Mouse (Mus musculus): ENCODE measurements around the gene Tgfbr3. TPM values are rescaled to one million over a fixed set of nuclear protein-coding genes. Genes with fewer than 3 reads are reported as not detected.
"Not testable (repeated sequence)": the region's sequence is repeated elsewhere in the genome, so short reads cannot be mapped to it uniquely, and the experiment has no call there.

Gene Tgfbr3
- polyA plus RNA-seq, 1 experiment from 2014 or later: 1.3 TPM

DNA sequence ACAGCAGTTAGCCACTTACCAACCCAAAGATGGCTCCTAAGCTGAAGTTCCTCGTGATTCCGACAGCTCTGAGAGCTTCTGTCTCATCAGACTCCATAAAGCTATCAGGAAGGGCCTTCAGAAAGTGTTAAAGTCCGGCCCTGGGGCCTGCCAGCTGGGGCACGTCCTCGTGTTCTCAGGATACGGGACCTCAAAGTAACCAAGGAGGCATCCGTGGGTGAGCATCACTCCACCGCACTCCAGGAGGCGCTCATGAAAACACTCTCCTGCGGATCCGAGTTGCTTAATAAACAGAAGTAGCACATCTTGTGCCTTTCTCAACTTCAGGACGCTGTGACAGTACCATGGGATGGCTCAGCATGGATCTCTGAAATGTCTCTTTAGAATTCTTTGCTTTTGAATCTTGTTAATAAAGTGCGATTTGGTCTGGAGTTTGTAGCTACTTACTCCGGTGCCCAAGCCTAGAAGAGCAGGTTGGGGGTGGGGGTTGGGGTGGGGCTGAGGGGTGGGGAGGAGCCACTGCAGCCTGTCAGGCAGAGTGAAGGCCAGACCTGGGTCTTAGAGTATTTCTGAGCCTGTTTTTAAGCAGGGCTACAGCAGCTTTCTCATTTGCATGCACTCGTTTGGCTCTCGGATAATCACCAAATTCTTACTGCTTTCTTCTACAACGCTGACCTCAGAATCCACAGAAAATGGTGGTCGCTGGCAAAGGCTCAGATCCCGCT lies 38.7 kb downstream of the Tgfbr3 start:
- H3K36me3 ChIP-seq (ENCODE audit: poor library complexity, severe bottlenecking): no peaks in the 10 kb centered on the region
- H3K4me3 ChIP-seq: no peak overlapping the region
- 10% methylated on average over 19 of the region's 19 CpGs for WGBS
- H3K9ac ChIP-seq: no peak overlapping the region
- no peak for ATAC-seq
- H3K27ac ChIP-seq: no peak overlapping the region
- peak overlapping the region; percentile 14 for H3K4me2 ChIP-seq
- peaks cover 26% of the 10 kb centered on the region for H3K4me1 ChIP-seq
- peaks cover 12% of the 10 kb centered on the region for H3K9me3 ChIP-seq (replicated peaks)
- H3K27me3 ChIP-seq: peaks cover 82% of the 10 kb centered on the region

DNA sequence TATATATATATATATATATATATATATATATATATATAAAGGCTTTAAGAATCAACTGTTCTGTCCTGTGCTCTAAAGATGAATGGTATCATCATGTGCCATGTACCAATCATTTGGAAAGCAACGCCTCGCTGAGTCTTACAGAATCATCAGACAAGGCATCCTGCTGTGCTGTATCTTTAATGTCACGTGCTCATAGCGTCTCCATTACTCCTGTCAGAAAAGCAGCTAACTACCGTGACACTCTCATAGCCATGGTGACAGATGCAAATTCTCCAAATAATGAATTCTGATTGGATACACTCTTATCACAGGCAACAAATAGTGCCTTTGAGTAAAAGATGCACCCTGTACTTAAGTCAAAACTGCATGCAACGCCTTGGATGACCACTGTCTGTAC lies 40.7 kb downstream of the Tgfbr3 start:
- WGBS: 77% methylated on average over 6 of the region's 6 CpGs
- H3K27me3 ChIP-seq: peaks cover 89% of the 10 kb centered on the region
- no peak for ATAC-seq

DNA sequence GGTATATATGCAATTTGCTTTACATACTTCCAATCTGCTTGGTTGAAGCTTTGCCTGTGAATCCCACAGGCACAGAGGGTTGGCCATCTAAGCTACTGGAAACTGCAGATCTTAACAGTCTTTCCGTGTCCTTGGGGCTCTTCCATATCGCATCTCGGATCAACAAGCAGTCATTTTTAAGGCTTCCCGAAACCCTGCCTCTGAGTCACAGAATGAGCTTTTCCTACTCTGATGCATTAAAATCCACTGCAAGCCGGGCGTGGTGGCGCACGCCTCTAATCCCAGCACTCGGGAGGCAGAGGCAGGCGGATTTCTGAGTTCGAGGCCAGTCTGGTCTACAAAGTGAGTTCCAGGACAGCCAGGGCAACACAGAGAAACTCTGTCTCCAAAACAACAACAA lies 41.1 kb downstream of the Tgfbr3 start:
- not testable (repeated sequence) for ATAC-seq; H3K4me2 ChIP-seq; H3K4me3 ChIP-seq; H3K27ac ChIP-seq; H3K9ac ChIP-seq; H3K9me3 ChIP-seq (replicated peaks); H3K36me3 ChIP-seq (ENCODE audit: poor library complexity, severe bottlenecking)
- WGBS: 96% methylated on average over 11 of the region's 11 CpGs
- H3K27me3 ChIP-seq: peaks cover 89% of the 10 kb centered on the region
- peaks cover 26% of the 10 kb centered on the region for H3K4me1 ChIP-seq

More for the DNA sequence above, 40.7 kb downstream of the Tgfbr3 start:
- no peaks in the 10 kb centered on the region for H3K36me3 ChIP-seq (ENCODE audit: poor library complexity, severe bottlenecking)
- H3K9me3 ChIP-seq (replicated peaks): peaks cover 4% of the 10 kb centered on the region; the same call in 1 of the 2 replicates
- no peak overlapping the region for H3K27ac ChIP-seq
- no peak overlapping the region for H3K9ac ChIP-seq
- no peak overlapping the region for H3K4me3 ChIP-seq
- H3K4me2 ChIP-seq: no peak overlapping the region
- peaks cover 26% of the 10 kb centered on the region for H3K4me1 ChIP-seq

DNA sequence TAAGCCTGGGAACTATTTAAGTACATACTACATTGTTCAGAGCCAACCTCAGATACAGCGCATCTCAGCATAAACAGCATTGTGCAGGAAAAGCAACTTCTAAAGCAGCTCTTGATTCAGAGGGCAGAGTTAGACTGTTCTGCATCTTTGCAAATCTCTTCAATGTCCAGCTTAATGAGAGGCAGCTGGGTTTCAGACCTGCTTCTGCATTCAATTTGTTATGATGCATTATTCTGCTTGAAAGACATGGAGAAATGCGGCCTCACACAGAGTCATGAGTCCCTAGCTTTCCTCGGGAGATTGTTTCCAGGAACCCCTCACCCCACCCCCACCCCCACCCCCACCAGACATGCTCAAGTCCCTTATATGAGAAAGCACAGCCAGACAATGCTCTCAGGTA lies 41.6 kb downstream of the Tgfbr3 start:
- 60% methylated on average over 3 of the region's 3 CpGs for WGBS

DNA sequence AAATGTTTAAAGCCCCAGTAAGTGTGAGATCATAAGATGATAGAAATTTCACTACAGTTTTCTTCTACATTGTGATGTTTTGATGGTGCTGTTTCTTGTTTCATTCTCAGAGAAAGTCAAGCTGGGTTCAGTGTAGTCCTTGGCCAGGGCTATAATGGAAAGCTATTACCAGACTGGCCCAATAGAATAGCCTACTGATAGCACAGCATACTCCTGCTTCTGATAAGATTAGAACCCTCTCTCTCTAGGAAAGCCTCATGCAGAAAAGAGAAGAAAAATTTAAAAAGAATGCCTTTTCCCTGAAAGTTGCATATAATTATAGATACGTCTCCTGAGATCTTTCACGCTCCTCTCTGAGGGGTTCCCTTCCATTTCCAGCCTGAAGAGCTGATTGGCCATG lies 46.0 kb downstream of the Tgfbr3 start:
- ATAC-seq: no peak
- no peak overlapping the region for H3K4me2 ChIP-seq
- H3K27me3 ChIP-seq: peaks cover 92% of the 10 kb centered on the region
- 96% methylated on average over 2 of the region's 2 CpGs for WGBS
- no peaks in the 10 kb centered on the region for H3K4me1 ChIP-seq
- no peak overlapping the region for H3K4me3 ChIP-seq
- no peaks in the 10 kb centered on the region; the same call in 1 of the 2 replicates for H3K9me3 ChIP-seq (replicated peaks)
- H3K9ac ChIP-seq: no peak overlapping the region
- H3K36me3 ChIP-seq (ENCODE audit: poor library complexity, severe bottlenecking): no peaks in the 10 kb centered on the region
- H3K27ac ChIP-seq: no peak overlapping the region

More for the DNA sequence above, 41.6 kb downstream of the Tgfbr3 start:
- Histone ChIP-seq H3K9ac (no peak overlapping the region), H3K4me1 (peaks cover 24% of the 10 kb centered on the region), H3K27me3 (peaks cover 89% of the 10 kb centered on the region), H3K4me2 (no peak overlapping the region), H3K36me3 (ENCODE audit: poor library complexity, severe bottlenecking) (no peaks in the 10 kb centered on the region), H3K4me3 (no peak overlapping the region), H3K27ac (no peak overlapping the region), H3K9me3 (replicated peaks) (peaks cover 4% of the 10 kb centered on the region; the same call in 1 of the 2 replicates)
- ATAC-seq: no peak

DNA sequence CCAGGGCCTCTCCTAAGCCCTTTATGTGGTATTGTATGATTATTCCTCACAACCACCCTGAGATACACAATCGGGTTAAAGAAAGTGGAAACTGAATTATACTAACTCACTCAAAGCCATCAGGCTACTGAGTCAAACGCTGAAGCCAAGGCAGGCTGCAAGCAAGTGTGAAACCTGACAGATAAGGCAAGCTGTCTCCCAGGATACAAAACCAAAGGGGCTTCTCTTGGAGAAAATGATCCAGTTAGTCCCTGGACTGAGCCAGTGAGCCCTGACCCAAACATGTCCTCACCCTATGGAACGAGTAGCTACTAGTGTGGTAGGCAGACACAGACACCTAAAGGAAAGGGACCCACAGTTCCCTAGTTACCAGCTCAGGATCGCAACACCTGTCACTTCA lies 46.4 kb downstream of the Tgfbr3 start:
- H3K27me3 ChIP-seq: peaks cover 92% of the 10 kb centered on the region
- no peak for ATAC-seq

DNA sequence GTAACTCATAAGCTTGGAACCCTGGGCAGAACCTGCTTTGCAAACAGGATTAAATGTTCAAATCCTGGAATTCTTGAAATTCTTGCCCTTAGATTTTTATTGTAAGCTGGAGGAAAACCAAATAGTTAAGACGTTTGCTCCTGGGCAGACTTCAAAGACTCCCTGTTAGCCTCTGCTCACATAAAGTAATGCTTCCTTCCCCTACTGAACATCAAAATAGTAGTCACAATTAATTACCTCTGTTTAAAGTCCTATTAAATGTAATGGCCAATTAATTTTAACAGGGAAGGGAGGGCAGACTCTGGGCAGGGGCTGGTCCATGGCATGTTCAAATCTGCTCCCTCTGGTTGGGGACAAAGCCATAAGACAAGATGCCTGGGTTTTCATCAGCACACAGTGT lies 49.2 kb downstream of the Tgfbr3 start:
- Histone ChIP-seq H3K9me3 (replicated peaks) (no peaks in the 10 kb centered on the region), H3K36me3 (ENCODE audit: poor library complexity, severe bottlenecking) (no peaks in the 10 kb centered on the region), H3K4me2 (no peak overlapping the region), H3K4me1 (no peaks in the 10 kb centered on the region), H3K9ac (no peak overlapping the region), H3K4me3 (no peak overlapping the region), H3K27ac (no peak overlapping the region), H3K27me3 (peaks cover 95% of the 10 kb centered on the region)
- ATAC-seq: no peak
- 20% methylated on average over 1 of the region's 1 CpGs for WGBS

More for the DNA sequence above, 46.4 kb downstream of the Tgfbr3 start:
- Histone ChIP-seq H3K4me1 (no peaks in the 10 kb centered on the region), H3K27ac (no peak overlapping the region), H3K4me2 (no peak overlapping the region), H3K9me3 (replicated peaks) (no peaks in the 10 kb centered on the region; the same call in 1 of the 2 replicates), H3K36me3 (ENCODE audit: poor library complexity, severe bottlenecking) (no peaks in the 10 kb centered on the region), H3K9ac (no peak overlapping the region), H3K4me3 (no peak overlapping the region)
- 81% methylated on average over 4 of the region's 4 CpGs for WGBS

DNA sequence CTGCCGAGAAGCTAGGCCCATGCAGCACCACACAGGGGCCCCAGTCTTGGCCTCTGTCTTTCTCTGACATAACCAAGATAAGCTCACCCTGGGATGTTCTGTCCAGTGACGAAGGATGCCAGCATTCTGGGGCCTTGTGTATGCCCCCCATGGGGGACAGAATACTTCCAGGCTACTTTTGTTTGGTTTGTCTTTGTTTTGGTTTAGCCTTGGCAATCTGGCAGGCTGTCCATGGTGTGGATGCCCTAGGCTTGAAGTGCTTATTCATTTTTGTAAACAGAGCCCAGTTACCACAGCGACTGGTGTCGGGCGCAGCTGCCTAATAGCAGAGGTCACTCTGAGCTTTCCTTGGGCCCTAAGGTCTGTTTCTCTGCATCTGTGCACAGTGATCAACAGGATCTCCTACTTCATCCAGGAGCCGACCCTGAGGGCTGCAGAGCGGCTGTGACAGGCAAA lies 51.4 kb downstream of the Tgfbr3 start:
- H3K9ac ChIP-seq: no peak overlapping the region
- no peaks in the 10 kb centered on the region for H3K4me1 ChIP-seq
- H3K27ac ChIP-seq: no peak overlapping the region
- H3K4me2 ChIP-seq: no peak overlapping the region
- no peaks in the 10 kb centered on the region for H3K36me3 ChIP-seq (ENCODE audit: poor library complexity, severe bottlenecking)
- no peak for ATAC-seq
- WGBS: 60% methylated on average over 7 of the region's 7 CpGs
- H3K4me3 ChIP-seq: no peak overlapping the region
- peaks cover 91% of the 10 kb centered on the region for H3K27me3 ChIP-seq
- H3K9me3 ChIP-seq (replicated peaks): no peaks in the 10 kb centered on the region

DNA sequence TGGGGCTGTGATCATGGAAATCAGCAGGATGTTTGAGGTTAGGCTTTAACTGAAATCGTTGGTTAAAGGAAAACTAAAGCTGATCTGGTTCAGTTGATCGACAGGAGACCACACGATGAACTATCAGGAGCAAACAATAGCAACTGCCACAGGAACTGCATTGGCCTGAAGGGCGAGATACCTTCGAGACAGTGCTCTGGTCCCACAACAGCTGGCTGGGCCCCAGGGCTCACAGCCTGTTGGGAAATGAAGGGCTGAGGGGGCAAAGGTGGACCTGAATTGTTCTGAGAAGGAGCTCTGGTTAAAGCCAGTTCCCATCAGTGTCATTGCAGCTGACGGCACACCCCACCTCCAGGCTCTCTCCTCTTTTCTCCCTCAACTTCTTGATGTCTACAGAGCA lies 52.5 kb downstream of the Tgfbr3 start:
- Histone ChIP-seq H3K36me3 (ENCODE audit: poor library complexity, severe bottlenecking) (no peaks in the 10 kb centered on the region), H3K4me3 (no peak overlapping the region), H3K27ac (no peak overlapping the region), H3K4me2 (no peak overlapping the region), H3K27me3 (peaks cover 86% of the 10 kb centered on the region), H3K4me1 (no peaks in the 10 kb centered on the region), H3K9me3 (replicated peaks) (no peaks in the 10 kb centered on the region), H3K9ac (no peak overlapping the region)
- 81% methylated on average over 6 of the region's 6 CpGs for WGBS
- ATAC-seq: no peak

DNA sequence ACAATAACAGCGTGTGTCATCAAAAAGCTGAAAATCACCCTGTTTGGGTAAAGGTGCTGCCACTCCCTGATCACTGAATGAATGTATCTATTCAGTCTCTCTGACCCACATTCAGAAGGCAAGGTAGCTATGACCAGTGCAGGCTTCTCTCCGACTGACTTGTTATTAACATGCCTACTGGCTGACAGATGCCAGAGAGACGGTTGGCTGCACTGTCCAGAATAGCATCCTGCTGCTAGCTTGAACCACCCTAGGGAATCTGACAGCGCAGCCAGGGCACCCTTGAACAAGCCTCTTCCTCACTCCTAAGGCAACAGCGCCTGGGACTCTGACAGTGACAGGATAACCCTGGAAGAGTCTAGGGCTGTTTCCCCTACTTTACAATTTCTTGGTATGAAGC lies 53.4 kb downstream of the Tgfbr3 start:
- Histone ChIP-seq H3K4me2 (no peak overlapping the region), H3K9me3 (replicated peaks) (no peaks in the 10 kb centered on the region), H3K4me1 (no peaks in the 10 kb centered on the region), H3K36me3 (ENCODE audit: poor library complexity, severe bottlenecking) (no peaks in the 10 kb centered on the region), H3K9ac (no peak overlapping the region), H3K4me3 (no peak overlapping the region), H3K27ac (no peak overlapping the region), H3K27me3 (peaks cover 80% of the 10 kb centered on the region)
- ATAC-seq: no peak
- WGBS: 86% methylated on average over 5 of the region's 5 CpGs

DNA sequence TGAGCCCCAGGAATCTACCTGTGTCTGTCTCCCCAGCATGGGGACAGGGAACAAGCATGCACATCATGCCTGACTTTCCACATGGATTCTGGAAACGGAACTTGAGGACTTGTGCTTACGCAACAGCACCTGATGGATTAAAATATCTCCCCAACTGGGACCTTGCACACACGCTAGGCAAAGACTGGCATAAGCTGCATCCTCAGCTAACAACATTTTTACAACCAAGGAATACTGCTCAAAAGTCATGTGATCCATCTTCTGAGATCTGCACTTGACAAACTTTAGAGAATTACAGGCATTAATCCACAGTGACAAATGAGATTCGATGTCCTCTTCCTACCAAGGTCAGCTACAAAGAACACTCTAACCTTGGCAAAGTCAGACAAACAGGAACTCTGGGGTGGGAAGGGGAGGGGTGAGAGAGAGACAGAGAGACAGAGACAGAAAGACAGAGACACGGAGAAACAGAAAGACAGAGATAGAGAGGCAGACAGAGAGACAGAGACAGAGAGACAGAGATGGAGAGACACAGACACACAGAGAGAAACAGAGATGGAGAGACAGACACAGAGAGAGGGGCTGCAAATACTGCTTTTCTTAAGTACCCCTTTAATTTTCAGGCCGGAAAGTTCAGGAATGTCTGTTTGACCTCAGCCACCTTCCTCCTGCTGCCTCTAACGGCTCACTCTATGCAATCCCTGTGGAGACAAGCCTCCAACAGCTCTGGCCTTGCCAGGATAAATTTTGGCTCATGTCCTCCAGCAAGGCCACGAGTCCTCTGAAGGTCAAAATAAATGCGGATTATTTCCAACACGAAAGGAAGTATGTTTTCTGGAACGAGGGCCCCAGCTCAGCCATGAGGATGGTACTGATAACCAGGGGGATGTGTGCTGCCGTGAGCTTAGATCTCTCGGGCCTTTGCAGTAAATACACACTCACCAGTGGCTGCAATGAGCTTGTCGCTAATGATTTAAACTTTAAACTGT lies 55.8 kb downstream of the Tgfbr3 start:
- Histone ChIP-seq H3K27ac (no peak overlapping the region), H3K9ac (no peak overlapping the region), H3K36me3 (ENCODE audit: poor library complexity, severe bottlenecking) (no peaks in the 10 kb centered on the region), H3K4me3 (no peak overlapping the region), H3K27me3 (peaks cover 59% of the 10 kb centered on the region), H3K9me3 (replicated peaks) (no peaks in the 10 kb centered on the region), H3K4me2 (no peak overlapping the region), H3K4me1 (no peaks in the 10 kb centered on the region)
- 81% methylated on average over 14 of the region's 14 CpGs for WGBS
- no peak for ATAC-seq

DNA sequence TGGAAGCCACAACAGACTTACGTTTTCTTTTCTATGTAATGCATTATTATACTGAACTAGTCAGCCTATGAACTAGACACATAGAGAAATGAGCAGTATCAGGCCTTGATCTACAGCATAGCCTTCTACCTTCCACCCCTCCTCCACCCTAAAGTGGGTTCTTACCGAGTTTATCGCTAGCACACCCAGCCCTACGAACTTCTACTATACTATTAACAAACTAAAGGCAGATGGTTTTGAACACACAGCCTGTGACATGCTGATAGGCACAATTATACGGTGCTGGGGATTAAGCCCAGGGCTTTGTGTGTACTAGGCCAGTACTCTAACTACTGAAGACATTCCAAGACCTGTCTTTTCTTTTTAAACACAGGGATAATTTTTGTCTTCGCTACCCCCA lies 59.2 kb downstream of the Tgfbr3 start:
- Histone ChIP-seq H3K9me3 (replicated peaks) (no peaks in the 10 kb centered on the region), H3K27ac (no peak overlapping the region), H3K36me3 (ENCODE audit: poor library complexity, severe bottlenecking) (no peaks in the 10 kb centered on the region), H3K4me3 (no peak overlapping the region), H3K4me1 (no peaks in the 10 kb centered on the region), H3K9ac (no peak overlapping the region), H3K4me2 (no peak overlapping the region), H3K27me3 (peaks cover 34% of the 10 kb centered on the region)
- ATAC-seq: no peak
- WGBS: 75% methylated on average over 6 of the region's 6 CpGs

Data from forebrain, embryonic 13.5 days (tissue).